Mouse (Mus musculus): ENCODE measurements around the gene Cd180. TPM values are rescaled to one million over a fixed set of nuclear protein-coding genes. Genes with fewer than 3 reads are reported as not detected.
A peak's percentile ranks its signal among the peaks of the same experiment; 100 is the strongest.

The Cd180 gene
- polyA plus RNA-seq, 1 experiment from 2014 or later: 0.88 TPM

DNA sequence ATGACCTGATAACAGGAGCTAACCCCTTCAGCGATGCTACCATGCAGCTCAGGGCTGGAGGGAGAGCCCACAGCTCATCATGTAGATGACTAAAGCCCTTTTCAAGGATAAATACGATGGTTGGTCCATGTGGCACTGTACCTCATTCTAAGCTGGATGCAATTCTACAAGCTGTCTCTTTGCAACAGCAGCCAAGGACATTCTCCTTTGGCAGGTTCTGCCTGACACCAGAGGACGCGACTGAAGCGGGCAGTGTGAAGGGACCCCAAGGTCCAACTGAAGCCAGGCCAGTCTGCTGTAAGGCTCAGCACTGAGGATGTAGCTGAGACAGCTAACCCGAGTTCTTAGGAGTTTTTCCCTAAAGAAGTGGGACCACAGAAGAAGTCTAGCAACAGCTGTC, 64.7 kb downstream of the Cd180 start:
- ATAC-seq (ENCODE audit: insufficient number of reproducible peaks, insufficient read depth, low FRiP score, low read depth): no peak
- H3K4me2 ChIP-seq (ENCODE audit: low read length): no peak overlapping the region
- H3K9me3 ChIP-seq (ENCODE audit: control insufficient read depth, low read length): no peaks in the 10 kb centered on the region
- no peaks in the 10 kb centered on the region for H3K27me3 ChIP-seq (ENCODE audit: control insufficient read depth, insufficient read depth, low read length)
- peaks cover 72% of the 10 kb centered on the region for H3K36me3 ChIP-seq (ENCODE audit: control insufficient read depth, insufficient read depth, low read length)
- no peak overlapping the region for H3K9ac ChIP-seq (ENCODE audit: low read length)
- no peak overlapping the region for H3K4me3 ChIP-seq (ENCODE audit: control insufficient read depth in 1 of 2, insufficient read depth in 1 of 2, low read depth in 1 of 2, low read length in 2 of 2)
- no peak overlapping the region for H3K27ac ChIP-seq (replicated peaks in 1 of 2; ENCODE audit: control insufficient read depth in 1 of 2, insufficient read depth in 1 of 2, low read depth in 2 of 2, low read length in 2 of 2)
- 87% methylated on average over 6 of the region's 6 CpGs for WGBS
- H3K4me1 ChIP-seq (ENCODE audit: control insufficient read depth in 2 of 2, insufficient read depth in 2 of 2, low read length in 2 of 2): no peaks in the 10 kb centered on the region

DNA sequence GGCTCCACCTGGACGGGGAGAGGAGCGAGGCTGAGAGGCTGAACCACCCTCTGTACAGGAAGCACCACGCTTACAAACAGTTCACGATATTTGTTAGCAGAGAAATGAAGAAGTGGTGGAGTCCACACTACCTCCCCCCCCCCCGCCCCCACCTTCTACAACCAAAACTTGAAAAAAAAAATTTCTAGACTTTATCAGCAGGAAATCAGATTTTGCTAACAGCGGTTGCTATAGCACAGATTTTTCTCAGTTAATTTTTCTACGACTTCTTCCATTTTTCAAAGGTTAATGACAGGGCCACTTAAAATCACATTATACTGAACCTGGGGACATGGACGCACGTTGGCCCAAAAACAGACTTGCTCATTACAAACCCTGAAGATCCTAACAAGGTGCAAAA, 68.1 kb downstream of the Cd180 start:
- WGBS: 90% methylated on average over 9 of the region's 9 CpGs
- Histone ChIP-seq H3K4me3 (ENCODE audit: control insufficient read depth in 1 of 2, insufficient read depth in 1 of 2, low read depth in 1 of 2, low read length in 2 of 2) (no peak overlapping the region), H3K4me1 (ENCODE audit: control insufficient read depth in 2 of 2, insufficient read depth in 2 of 2, low read length in 2 of 2) (peaks cover 2 to 6% of the 10 kb centered on the region in 2 experiments; a peak in 3 of 4 replicates), H3K27ac (replicated peaks in 1 of 2; ENCODE audit: control insufficient read depth in 1 of 2, insufficient read depth in 1 of 2, low read depth in 2 of 2, low read length in 2 of 2) (no peak overlapping the region), H3K9ac (ENCODE audit: low read length) (no peak overlapping the region), H3K36me3 (ENCODE audit: control insufficient read depth, insufficient read depth, low read length) (peaks cover 77% of the 10 kb centered on the region), H3K27me3 (ENCODE audit: control insufficient read depth, insufficient read depth, low read length) (no peaks in the 10 kb centered on the region), H3K9me3 (ENCODE audit: control insufficient read depth, low read length) (no peaks in the 10 kb centered on the region), H3K4me2 (ENCODE audit: low read length) (no peak overlapping the region)
- no peak for ATAC-seq (ENCODE audit: insufficient number of reproducible peaks, insufficient read depth, low FRiP score, low read depth)

DNA sequence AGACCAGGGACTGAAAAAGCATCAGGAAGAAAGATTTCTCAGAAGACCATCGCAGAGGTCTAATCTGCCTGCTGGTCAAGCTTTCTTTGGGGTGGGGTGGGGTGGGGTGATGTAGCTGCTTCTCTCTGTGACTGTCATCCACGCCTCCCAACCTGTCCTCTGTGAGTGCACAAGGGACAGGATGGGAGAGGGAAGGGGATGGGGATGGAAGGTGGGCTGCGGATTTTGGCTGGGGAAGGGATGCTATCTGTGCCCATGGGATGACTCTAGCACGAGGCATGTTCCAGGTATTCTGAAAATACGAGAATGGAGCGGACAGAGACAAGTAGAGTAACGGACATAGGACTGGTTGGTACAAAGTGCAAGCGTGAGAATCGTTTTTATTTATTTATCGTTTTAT, 68.8 kb downstream of the Cd180 start:
- H3K36me3 ChIP-seq (ENCODE audit: control insufficient read depth, insufficient read depth, low read length): peaks cover 77% of the 10 kb centered on the region
- WGBS: 83% methylated on average over 10 of the region's 10 CpGs
- no peak overlapping the region for H3K9ac ChIP-seq (ENCODE audit: low read length)
- H3K4me3 ChIP-seq (ENCODE audit: control insufficient read depth in 1 of 2, insufficient read depth in 1 of 2, low read depth in 1 of 2, low read length in 2 of 2): no peak overlapping the region
- H3K4me1 ChIP-seq (ENCODE audit: control insufficient read depth in 2 of 2, insufficient read depth in 2 of 2, low read length in 2 of 2): peaks cover 2 to 6% of the 10 kb centered on the region in 2 experiments; a peak in 3 of 4 replicates
- no peaks in the 10 kb centered on the region for H3K27me3 ChIP-seq (ENCODE audit: control insufficient read depth, insufficient read depth, low read length)
- H3K9me3 ChIP-seq (ENCODE audit: control insufficient read depth, low read length): no peaks in the 10 kb centered on the region
- no peak overlapping the region for H3K27ac ChIP-seq (replicated peaks in 1 of 2; ENCODE audit: control insufficient read depth in 1 of 2, insufficient read depth in 1 of 2, low read depth in 2 of 2, low read length in 2 of 2)
- ATAC-seq (ENCODE audit: insufficient number of reproducible peaks, insufficient read depth, low FRiP score, low read depth): peak; percentile 54; the same call in 1 of the 2 replicates
- H3K4me2 ChIP-seq (ENCODE audit: low read length): no peak overlapping the region

DNA sequence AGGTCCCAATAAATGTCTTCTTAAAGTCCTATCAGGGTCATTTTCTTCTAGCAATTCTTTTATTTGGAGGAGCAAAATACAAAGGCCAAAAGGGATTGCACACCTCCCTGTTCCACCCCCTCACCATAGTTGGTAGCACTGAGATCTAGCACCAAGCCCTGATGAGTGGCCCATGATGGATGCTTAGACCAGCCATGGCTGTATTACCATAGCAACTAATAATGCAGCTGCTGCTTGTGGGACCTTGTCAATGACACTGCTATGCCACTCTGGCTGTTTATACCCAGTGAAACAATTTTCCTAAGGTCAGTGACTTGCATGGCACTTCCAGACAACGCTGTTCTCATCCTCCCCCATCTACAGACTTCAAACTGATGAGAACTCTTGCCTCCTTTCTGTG, 70.9 kb downstream of the Cd180 start:
- peaks cover 2 to 6% of the 10 kb centered on the region in 2 experiments; a peak in 3 of 4 replicates for H3K4me1 ChIP-seq (ENCODE audit: control insufficient read depth in 2 of 2, insufficient read depth in 2 of 2, low read length in 2 of 2)
- no peak overlapping the region for H3K4me3 ChIP-seq (ENCODE audit: control insufficient read depth in 1 of 2, insufficient read depth in 1 of 2, low read depth in 1 of 2, low read length in 2 of 2)
- no peak for ATAC-seq (ENCODE audit: insufficient number of reproducible peaks, insufficient read depth, low FRiP score, low read depth)
- no peak overlapping the region for H3K4me2 ChIP-seq (ENCODE audit: low read length)
- H3K27ac ChIP-seq (replicated peaks in 1 of 2; ENCODE audit: control insufficient read depth in 1 of 2, insufficient read depth in 1 of 2, low read depth in 2 of 2, low read length in 2 of 2): no peak overlapping the region
- H3K36me3 ChIP-seq (ENCODE audit: control insufficient read depth, insufficient read depth, low read length): peaks cover 78% of the 10 kb centered on the region
- H3K9me3 ChIP-seq (ENCODE audit: control insufficient read depth, low read length): no peaks in the 10 kb centered on the region
- H3K9ac ChIP-seq (ENCODE audit: low read length): no peak overlapping the region
- no peaks in the 10 kb centered on the region for H3K27me3 ChIP-seq (ENCODE audit: control insufficient read depth, insufficient read depth, low read length)
- WGBS: 83% methylated on average over 1 of the region's 1 CpGs

GRCm38 (mm10) chr13:102765216-102765615, 71.9 kb downstream of the Cd180 start:
- Histone ChIP-seq H3K4me2 (ENCODE audit: low read length) (no peak overlapping the region), H3K9ac (ENCODE audit: low read length) (no peak overlapping the region), H3K27me3 (ENCODE audit: control insufficient read depth, insufficient read depth, low read length) (no peaks in the 10 kb centered on the region), H3K4me3 (ENCODE audit: control insufficient read depth in 1 of 2, insufficient read depth in 1 of 2, low read depth in 1 of 2, low read length in 2 of 2) (no peak overlapping the region), H3K36me3 (ENCODE audit: control insufficient read depth, insufficient read depth, low read length) (peaks cover 78% of the 10 kb centered on the region), H3K9me3 (ENCODE audit: control insufficient read depth, low read length) (no peaks in the 10 kb centered on the region), H3K4me1 (ENCODE audit: control insufficient read depth in 2 of 2, insufficient read depth in 2 of 2, low read length in 2 of 2) (peaks cover 2 to 6% of the 10 kb centered on the region in 2 experiments; a peak in 3 of 4 replicates), H3K27ac (replicated peaks in 1 of 2; ENCODE audit: control insufficient read depth in 1 of 2, insufficient read depth in 1 of 2, low read depth in 2 of 2, low read length in 2 of 2) (no peak overlapping the region)
- WGBS: 87% methylated on average over 11 of the region's 11 CpGs
- ATAC-seq (ENCODE audit: insufficient number of reproducible peaks, insufficient read depth, low FRiP score, low read depth): no peak

DNA sequence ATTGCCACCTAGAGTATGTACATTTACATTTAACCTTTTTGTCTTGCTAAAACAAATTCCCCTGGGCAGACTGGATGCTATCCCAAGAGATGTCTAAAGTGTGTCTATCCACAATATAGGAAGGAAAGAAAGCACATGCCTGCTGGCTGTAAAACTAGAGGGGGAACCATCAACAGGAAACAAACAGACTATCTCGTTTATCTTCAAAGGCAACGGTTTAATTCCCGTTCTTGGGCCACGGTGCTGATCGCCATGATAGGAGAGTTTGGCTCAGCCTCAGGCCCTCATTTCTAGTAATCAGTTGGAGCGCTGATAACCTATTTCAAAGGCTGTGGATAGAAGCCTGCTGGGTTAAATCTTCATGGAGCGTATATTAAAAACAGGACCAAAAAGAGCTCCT, 73.8 kb downstream of the Cd180 start:
- no peaks in the 10 kb centered on the region for H3K9me3 ChIP-seq (ENCODE audit: control insufficient read depth, low read length)
- peaks cover 86% of the 10 kb centered on the region for H3K36me3 ChIP-seq (ENCODE audit: control insufficient read depth, insufficient read depth, low read length)
- no peaks in the 10 kb centered on the region for H3K27me3 ChIP-seq (ENCODE audit: control insufficient read depth, insufficient read depth, low read length)
- WGBS: 73% methylated on average over 7 of the region's 7 CpGs
- peaks cover 2 to 6% of the 10 kb centered on the region in 2 experiments; a peak in 3 of 4 replicates for H3K4me1 ChIP-seq (ENCODE audit: control insufficient read depth in 2 of 2, insufficient read depth in 2 of 2, low read length in 2 of 2)
- no peak for ATAC-seq (ENCODE audit: insufficient number of reproducible peaks, insufficient read depth, low FRiP score, low read depth)
- H3K27ac ChIP-seq (replicated peaks in 1 of 2; ENCODE audit: control insufficient read depth in 1 of 2, insufficient read depth in 1 of 2, low read depth in 2 of 2, low read length in 2 of 2): no peak overlapping the region
- H3K9ac ChIP-seq (ENCODE audit: low read length): no peak overlapping the region
- H3K4me3 ChIP-seq (ENCODE audit: control insufficient read depth in 1 of 2, insufficient read depth in 1 of 2, low read depth in 1 of 2, low read length in 2 of 2): no peak overlapping the region
- H3K4me2 ChIP-seq (ENCODE audit: low read length): no peak overlapping the region

GRCm38 (mm10) chr13:102768512-102768911, 75.2 kb downstream of the Cd180 start:
- H3K4me3 ChIP-seq (ENCODE audit: control insufficient read depth in 1 of 2, insufficient read depth in 1 of 2, low read depth in 1 of 2, low read length in 2 of 2): no peak overlapping the region
- H3K4me1 ChIP-seq (ENCODE audit: control insufficient read depth in 2 of 2, insufficient read depth in 2 of 2, low read length in 2 of 2): peaks cover 2 to 6% of the 10 kb centered on the region in 2 experiments; a peak in 3 of 4 replicates
- peaks cover 99% of the 10 kb centered on the region for H3K36me3 ChIP-seq (ENCODE audit: control insufficient read depth, insufficient read depth, low read length)
- no peaks in the 10 kb centered on the region for H3K9me3 ChIP-seq (ENCODE audit: control insufficient read depth, low read length)
- no peak overlapping the region for H3K27ac ChIP-seq (replicated peaks in 1 of 2; ENCODE audit: control insufficient read depth in 1 of 2, insufficient read depth in 1 of 2, low read depth in 2 of 2, low read length in 2 of 2)
- WGBS: 92% methylated on average over 11 of the region's 11 CpGs
- no peak overlapping the region for H3K9ac ChIP-seq (ENCODE audit: low read length)
- no peaks in the 10 kb centered on the region for H3K27me3 ChIP-seq (ENCODE audit: control insufficient read depth, insufficient read depth, low read length)
- no peak for ATAC-seq (ENCODE audit: insufficient number of reproducible peaks, insufficient read depth, low FRiP score, low read depth)
- no peak overlapping the region for H3K4me2 ChIP-seq (ENCODE audit: low read length)

DNA sequence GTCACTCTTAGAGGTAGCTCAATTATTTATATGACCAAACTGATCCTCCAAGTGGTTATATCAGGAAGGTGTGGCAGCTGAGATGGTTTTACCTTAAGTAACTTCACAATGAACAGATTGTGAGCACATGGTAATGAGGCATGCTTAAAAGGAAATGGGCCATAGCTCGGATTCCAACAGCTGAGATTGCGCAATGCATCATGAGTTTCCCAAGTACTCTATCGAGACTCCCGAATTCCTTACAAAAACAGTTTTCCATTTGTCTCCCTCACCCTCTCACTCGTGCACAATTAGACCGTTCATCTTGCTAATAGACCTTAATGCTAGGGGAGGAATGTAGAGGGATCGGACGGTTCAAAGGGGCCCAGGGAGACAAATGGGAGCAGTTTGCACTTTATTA, 76.8 kb downstream of the Cd180 start:
- Histone ChIP-seq H3K27ac (replicated peaks in 1 of 2; ENCODE audit: control insufficient read depth in 1 of 2, insufficient read depth in 1 of 2, low read depth in 2 of 2, low read length in 2 of 2) (no peak overlapping the region), H3K9me3 (ENCODE audit: control insufficient read depth, low read length) (no peaks in the 10 kb centered on the region), H3K9ac (ENCODE audit: low read length) (no peak overlapping the region), H3K36me3 (ENCODE audit: control insufficient read depth, insufficient read depth, low read length) (peaks cover 99% of the 10 kb centered on the region), H3K4me2 (ENCODE audit: low read length) (no peak overlapping the region), H3K4me3 (ENCODE audit: control insufficient read depth in 1 of 2, insufficient read depth in 1 of 2, low read depth in 1 of 2, low read length in 2 of 2) (no peak overlapping the region), H3K27me3 (ENCODE audit: control insufficient read depth, insufficient read depth, low read length) (no peaks in the 10 kb centered on the region), H3K4me1 (ENCODE audit: control insufficient read depth in 2 of 2, insufficient read depth in 2 of 2, low read length in 2 of 2) (no peaks in the 10 kb centered on the region; a peak in 1 of 4 replicates)
- ATAC-seq (ENCODE audit: insufficient number of reproducible peaks, insufficient read depth, low FRiP score, low read depth): no peak
- WGBS: 81% methylated on average over 8 of the region's 8 CpGs
